Comparison of ENCODE assay signal across 8 mouse cellular contexts in the genomic region with DNA sequence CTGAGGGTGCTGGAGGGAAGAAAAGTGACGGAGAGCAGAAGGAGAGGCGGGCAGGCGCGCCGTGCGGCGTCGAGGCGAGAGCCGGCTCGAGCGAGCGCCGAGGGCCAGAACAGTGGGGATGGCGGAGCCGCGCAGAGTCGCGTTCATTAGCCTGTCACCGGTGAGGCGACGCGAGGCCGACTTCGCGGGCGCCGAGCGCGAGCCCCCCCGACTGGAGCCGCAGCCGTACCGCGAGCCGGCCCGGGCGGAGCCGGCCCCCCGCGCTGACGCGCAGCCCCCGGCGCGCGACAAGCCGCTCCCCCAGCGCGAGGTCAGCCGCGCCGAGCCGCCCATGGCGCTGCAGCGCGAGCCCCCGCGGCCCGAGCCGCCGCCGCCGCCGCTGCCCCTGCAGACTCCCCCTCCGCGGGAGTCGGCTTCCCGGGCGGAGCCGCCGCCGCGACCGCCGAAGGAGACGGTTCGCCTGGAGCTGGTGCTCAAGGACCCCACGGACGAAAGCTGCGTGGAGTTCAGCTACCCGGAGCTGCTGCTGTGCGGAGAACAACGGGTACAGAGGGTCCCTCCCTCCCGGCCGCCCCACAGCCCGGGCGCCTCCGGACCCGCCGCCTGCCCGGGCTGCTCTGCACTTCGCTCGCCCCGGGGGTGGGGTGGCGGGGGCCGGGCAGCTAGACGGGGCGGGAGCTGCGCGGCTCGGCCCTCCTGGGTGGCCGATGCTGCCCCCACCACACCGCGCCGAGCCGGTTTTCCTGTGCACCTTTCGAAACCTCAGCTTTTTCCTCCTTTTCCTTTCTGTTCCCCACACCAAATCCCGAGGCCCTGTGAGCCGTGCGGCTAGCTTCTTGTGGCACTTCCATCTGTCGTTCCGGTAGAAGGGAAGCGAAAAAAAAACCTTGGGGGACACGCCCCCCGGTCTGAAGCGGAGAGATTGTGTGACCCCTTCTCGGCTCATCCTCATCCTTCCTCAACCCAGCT. TPM values are rescaled to one million over a fixed set of nuclear protein-coding genes. Genes with fewer than 3 reads are reported as not detected.
A peak's percentile ranks its signal among the peaks of the same experiment; 100 is the strongest.
DNase-seq lines count a peak whose midpoint lies in the region; ATAC-seq lines count a peak whose summit lies in the region.

No protein-coding gene starts in this region.

- peak overlapping the region; percentile 98 for H3K9ac ChIP-seq in hindbrain, embryonic 15.5 days

- ATAC-seq in hindbrain, embryonic 15.5 days (ENCODE audit: low FRiP score, low read depth), result peak; percentile 80

- peak; percentile 30 for DNase-seq in T-cell, adult 2 months (ENCODE audit: low spot score)
- peak; percentile 49 to 50 for DNase-seq in cerebellum, postnatal 14 days
- peak; percentile 36 to 37 for DNase-seq in frontal cortex, postnatal 25 days (ENCODE audit: low spot score in 2 of 2)
- DNase-seq in layer of hippocampus, postnatal 36 days, result peak; percentile 59 to 65
- DNase-seq in lung, postnatal 14 days, result peak; percentile 54
- DNase-seq in retina, postnatal 1 day, result peak; percentile 69
- peak; percentile 69 for DNase-seq in thymus, postnatal 4 days

- 1% methylated on average over 98 of the region's 118 CpGs for WGBS in hindbrain, embryonic 15.5 days

- peak overlapping the region; percentile 99 for H3K27ac ChIP-seq in hindbrain, embryonic 15.5 days (replicated peaks)

- H3K27me3 ChIP-seq in hindbrain, embryonic 15.5 days, result no peaks in the 10 kb centered on the region

- peak overlapping the region; percentile 99 for H3K4me3 ChIP-seq in hindbrain, embryonic 15.5 days

- H3K4me1 ChIP-seq in hindbrain, embryonic 15.5 days (replicated peaks), result peaks cover 34% of the 10 kb centered on the region

- peak overlapping the region; percentile 70 for H3K4me2 ChIP-seq in hindbrain, embryonic 15.5 days

- no peaks in the 10 kb centered on the region for H3K36me3 ChIP-seq in hindbrain, embryonic 15.5 days

- H3K9me3 ChIP-seq in hindbrain, embryonic 15.5 days, result no peaks in the 10 kb centered on the region

RNA-seq across cellular contexts. Expression of gene Ubn2, which starts 0.6 kb away (rescaled TPM):
- 18.7 and 19.7 TPM in 2 replicates for polyA plus RNA-seq in hindbrain, embryonic 15.5 days (2015; fragmentation: Nextera tagmentation; extraction: Ambion mirVana)
- 10 to 100 TPM; 47.2 to 52.4 TPM for total RNA-seq in layer of hippocampus, postnatal 36 days (2021)

RNA-seq across cellular contexts. Expression of gene Ttc26, which starts 53.1 kb away (rescaled TPM):
- 5.7 and 5.9 TPM in 2 replicates for polyA plus RNA-seq in hindbrain, embryonic 15.5 days (2015; fragmentation: Nextera tagmentation; extraction: Ambion mirVana)
- total RNA-seq in layer of hippocampus, postnatal 36 days (2021), result 10 to 100 TPM; 11.1 to 11.5 TPM

Comparison
In these comparisons a context has a peak if more than half of its experiments do, and no peak if none do; other contexts are left out.
1. Peak in every context shown above with its lines: DNase-seq, ATAC-seq, H3K4me3 ChIP-seq and H3K27ac ChIP-seq.